Mouse (Mus musculus) stomach, embryonic 14.5 days (tissue): ENCODE results near the gene Ank2. TPM values are rescaled to one million over a fixed set of nuclear protein-coding genes. Genes with fewer than 3 reads are reported as not detected.
"Not testable (repeated sequence)": the region's sequence is repeated elsewhere in the genome, so short reads cannot be mapped to it uniquely, and the experiment has no call there.

Source experiments
- ATAC-seq: fragments of 200-750 bp; cut with Nextera tagmentation; 2 replicates; pipeline ENCODE4 v1.8.0; 2017; ENCODE audit warnings: low read depth, moderate TSS enrichment; ENCODE audit not compliant: insufficient number of reproducible peaks, insufficient read depth, low FRiP score
- H3K27ac ChIP-seq: fragments of 300-500 bp; sonication (generic); 2 replicates; pipeline ENCODE4 v1.5.1; 2014; ENCODE audit warnings: mild to moderate bottlenecking, low read length, moderate library complexity, mixed read lengths
- H3K27me3 ChIP-seq: fragments of 300-500 bp; sonication (generic); 2 replicates; pipeline ENCODE4 v1.6.1; 2014; ENCODE audit warnings: low read length, control low read depth, mixed read lengths; ENCODE audit not compliant: control insufficient read depth, insufficient read depth
- H3K36me3 ChIP-seq: fragments of 300-500 bp; sonication (generic); 2 replicates; pipeline ENCODE4 v1.6.1; 2014; ENCODE audit warnings: mild to moderate bottlenecking, control low read depth, low read length, moderate library complexity, mixed read lengths; ENCODE audit not compliant: control insufficient read depth, insufficient read depth
- H3K4me1 ChIP-seq: fragments of 300-500 bp; sonication (generic); 2 replicates; pipeline ENCODE4 v1.6.1; 2014; ENCODE audit warnings: low read length, control low read depth, mixed read lengths; ENCODE audit not compliant: control insufficient read depth, insufficient read depth
- H3K4me2 ChIP-seq: fragments of 300-500 bp; sonication (generic); replicated peaks from 2 replicates; pipeline ENCODE4 v1.6.1; 2014; ENCODE audit warnings: low read depth, low read length, control low read depth
- H3K4me3 ChIP-seq: fragments of 300-500 bp; sonication (generic); 2 replicates; pipeline ENCODE4 v1.5.1; 2014; ENCODE audit warnings: low read depth, low read length, control low read depth
- H3K9ac ChIP-seq: fragments of 300-500 bp; sonication (generic); replicated peaks from 2 replicates; pipeline ENCODE4 v1.6.1; 2014; ENCODE audit warnings: low read depth, mild to moderate bottlenecking, control low read depth, low read length, moderate library complexity, mixed read lengths
- H3K9me3 ChIP-seq: fragments of 300-500 bp; sonication (generic); 2 replicates; pipeline ENCODE4 v1.6.1; 2016; ENCODE audit warnings: low read depth, low read length, control low read depth; ENCODE audit not compliant: control insufficient read depth
- WGBS: fragments of 180-500 bp; shearing (Covaris S2); extraction: QIAGEN DNeasy Blood & Tissue Kit; methylation state at CpG from one replicate; pipeline ENCODE4 v1.1.7; 2014; 5-methylcytosine and 5-hydroxymethylcytosine counted together
- polyA plus RNA-seq: library from polyadenylated mRNA; unstranded; fragments of >200 nt; fragmentation: Nextera tagmentation; extraction: Ambion mirVana; gene quantifications from 2 replicates; pipeline ENCODE4 v1.2.1, GENCODE M21; 2014

The Ank2 gene
- polyA plus RNA-seq, 1 experiment from 2014 or later: 50.0 TPM

DNA sequence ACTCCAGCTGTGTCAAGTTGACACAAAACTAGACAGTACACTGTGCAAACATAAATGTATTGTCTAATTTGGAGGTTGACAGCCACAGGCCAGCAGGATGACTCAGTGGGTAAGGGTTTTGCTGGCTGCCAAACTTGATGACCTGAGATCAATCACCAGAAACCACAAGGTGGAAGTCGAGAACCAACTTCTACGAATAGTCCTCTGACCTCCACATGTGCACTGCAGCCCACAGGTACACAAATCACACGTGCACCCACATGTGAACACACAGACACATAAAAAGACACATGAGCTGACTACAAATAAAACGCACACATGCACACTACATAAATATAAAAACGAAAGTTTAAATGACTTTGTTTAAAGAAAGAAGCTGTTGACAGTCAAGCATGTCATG lies 177.5 kb downstream of the Ank2 start:
- no peak for ATAC-seq

DNA sequence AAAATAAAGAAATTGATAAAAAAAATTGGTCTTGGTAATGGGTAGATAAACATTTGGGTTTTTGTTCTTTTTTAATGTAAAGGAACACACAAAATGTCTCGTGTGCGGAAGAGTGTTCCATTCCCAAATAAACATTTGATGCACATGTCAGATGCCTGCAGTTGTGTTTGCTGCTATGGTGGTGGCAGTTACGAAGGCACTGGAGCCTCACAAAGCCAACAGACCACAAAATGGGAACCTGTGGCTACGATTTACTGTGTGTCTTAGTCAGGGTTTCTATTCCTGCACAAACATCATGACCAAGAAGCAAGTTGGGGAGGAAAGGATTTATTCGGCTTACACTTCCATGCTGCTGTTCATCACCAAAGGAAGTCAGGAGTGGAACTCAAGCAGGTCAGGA lies 178.1 kb downstream of the Ank2 start:
- H3K9me3 ChIP-seq, ATAC-seq, H3K4me1 ChIP-seq, H3K9ac ChIP-seq, H3K36me3 ChIP-seq, H3K27me3 ChIP-seq, H3K27ac ChIP-seq, H3K4me3 ChIP-seq, H3K4me2 ChIP-seq: not testable (repeated sequence)
- 78% methylated on average over 5 of the region's 5 CpGs for WGBS

More for the DNA sequence above, 177.5 kb downstream of the Ank2 start:
- no peak overlapping the region for H3K9ac ChIP-seq
- no peak overlapping the region for H3K27ac ChIP-seq
- no peak overlapping the region for H3K4me2 ChIP-seq
- no peak overlapping the region for H3K4me3 ChIP-seq
- no peaks in the 10 kb centered on the region for H3K9me3 ChIP-seq
- WGBS: 45% methylated on average over 5 of the region's 5 CpGs
- no peaks in the 10 kb centered on the region for H3K36me3 ChIP-seq
- H3K4me1 ChIP-seq: no peaks in the 10 kb centered on the region
- no peaks in the 10 kb centered on the region for H3K27me3 ChIP-seq

DNA sequence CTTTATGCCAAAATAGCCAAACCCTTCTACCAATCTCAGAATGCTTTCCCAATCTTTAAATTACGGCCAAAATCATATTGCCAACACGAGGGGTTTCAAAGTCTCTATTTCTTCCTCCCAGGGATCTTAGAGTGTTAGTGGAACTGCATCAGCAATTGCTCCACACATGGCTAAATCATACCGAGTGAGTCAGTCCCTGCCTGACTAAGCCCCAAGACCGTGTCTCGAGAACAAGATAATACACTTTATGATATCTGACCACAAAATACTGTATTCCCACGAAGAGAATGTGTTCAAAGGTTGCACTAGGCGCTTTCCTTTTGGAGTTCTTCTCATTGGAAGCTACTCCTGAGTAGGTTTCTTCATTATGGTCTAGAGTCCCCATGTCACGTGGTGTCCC lies 178.8 kb downstream of the Ank2 start:
- no peak overlapping the region for H3K9ac ChIP-seq
- no peaks in the 10 kb centered on the region for H3K4me1 ChIP-seq
- H3K4me3 ChIP-seq: no peak overlapping the region
- no peaks in the 10 kb centered on the region for H3K36me3 ChIP-seq
- no peaks in the 10 kb centered on the region for H3K9me3 ChIP-seq
- H3K27me3 ChIP-seq: no peaks in the 10 kb centered on the region
- ATAC-seq: no peak
- no peak overlapping the region for H3K27ac ChIP-seq
- 86% methylated on average over 8 of the region's 8 CpGs for WGBS
- H3K4me2 ChIP-seq: no peak overlapping the region

DNA sequence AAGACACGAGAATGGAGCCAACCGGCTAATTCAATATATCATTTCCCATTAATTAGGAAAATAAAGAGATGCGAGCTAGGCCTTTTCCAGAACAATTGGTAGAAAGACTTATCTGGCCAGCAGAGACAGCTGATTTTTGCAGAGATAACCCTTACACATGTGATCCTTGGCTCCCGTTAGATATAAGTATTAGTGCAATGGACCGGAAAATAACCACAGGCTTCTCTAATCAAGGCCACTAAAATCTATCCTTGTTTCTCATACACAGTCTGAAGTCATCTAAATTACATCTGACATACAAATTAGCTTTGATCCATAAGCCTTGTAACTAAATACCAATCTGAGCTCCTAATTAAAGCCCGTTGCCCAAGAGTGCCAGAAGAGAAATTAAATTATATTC lies 181.5 kb downstream of the Ank2 start:
- ATAC-seq: no peak
- Histone ChIP-seq H3K27ac (no peak overlapping the region), H3K9me3 (no peaks in the 10 kb centered on the region), H3K4me3 (no peak overlapping the region), H3K36me3 (no peaks in the 10 kb centered on the region), H3K9ac (no peak overlapping the region), H3K4me2 (no peak overlapping the region), H3K4me1 (no peaks in the 10 kb centered on the region), H3K27me3 (no peaks in the 10 kb centered on the region)
- WGBS: 85% methylated on average over 6 of the region's 6 CpGs

DNA sequence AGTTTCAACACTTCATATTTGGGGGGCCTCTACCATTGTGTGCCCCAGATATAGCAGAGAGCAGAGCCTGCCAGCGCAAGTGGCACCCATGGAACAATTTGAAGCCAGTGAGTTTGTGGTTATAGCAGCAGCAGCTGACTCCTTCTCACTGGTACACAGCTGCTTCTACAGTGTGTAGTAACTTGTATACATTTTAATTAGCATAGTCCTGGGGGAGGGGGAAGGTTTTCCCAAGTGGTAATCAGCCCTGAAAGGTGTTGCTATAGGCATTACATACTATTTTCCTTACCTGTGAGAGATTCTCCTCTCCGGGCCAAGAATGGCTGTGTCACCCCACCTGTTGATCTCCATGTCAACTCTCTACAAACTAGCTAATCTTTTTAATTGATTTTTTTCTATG lies 182.4 kb downstream of the Ank2 start:
- Histone ChIP-seq H3K4me2 (no peak overlapping the region), H3K4me3 (no peak overlapping the region), H3K36me3 (no peaks in the 10 kb centered on the region), H3K9me3 (no peaks in the 10 kb centered on the region), H3K9ac (no peak overlapping the region), H3K4me1 (no peaks in the 10 kb centered on the region), H3K27me3 (no peaks in the 10 kb centered on the region), H3K27ac (no peak overlapping the region)
- ATAC-seq: no peak
- WGBS: 83% methylated on average over 2 of the region's 2 CpGs

DNA sequence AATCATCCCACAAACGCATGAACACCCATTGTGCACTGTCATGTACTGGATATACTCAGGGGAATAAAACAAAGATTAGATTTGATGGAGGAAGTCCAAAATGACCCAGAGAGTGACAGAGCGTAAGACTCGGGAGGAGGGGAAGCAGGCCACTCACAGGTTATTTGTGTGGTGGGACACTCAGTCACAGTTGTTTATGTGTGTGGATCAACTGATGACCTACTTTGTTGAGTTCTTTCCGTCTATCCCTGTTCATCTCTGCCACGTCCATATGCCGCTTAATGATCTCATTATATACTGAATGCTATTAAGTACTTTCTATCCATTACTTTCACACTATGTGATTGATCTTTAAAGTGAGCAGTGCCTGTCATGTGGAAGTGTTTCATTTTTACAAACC lies 187.6 kb downstream of the Ank2 start:
- H3K36me3 ChIP-seq: no peaks in the 10 kb centered on the region
- no peaks in the 10 kb centered on the region for H3K27me3 ChIP-seq
- no peak for ATAC-seq
- no peak overlapping the region for H3K4me3 ChIP-seq
- H3K4me2 ChIP-seq: no peak overlapping the region
- H3K9ac ChIP-seq: no peak overlapping the region
- no peak overlapping the region for H3K27ac ChIP-seq
- 73% methylated on average over 6 of the region's 6 CpGs for whole genome bisulfite sequencing
- no peaks in the 10 kb centered on the region for H3K9me3 ChIP-seq
- H3K4me1 ChIP-seq: no peaks in the 10 kb centered on the region

DNA sequence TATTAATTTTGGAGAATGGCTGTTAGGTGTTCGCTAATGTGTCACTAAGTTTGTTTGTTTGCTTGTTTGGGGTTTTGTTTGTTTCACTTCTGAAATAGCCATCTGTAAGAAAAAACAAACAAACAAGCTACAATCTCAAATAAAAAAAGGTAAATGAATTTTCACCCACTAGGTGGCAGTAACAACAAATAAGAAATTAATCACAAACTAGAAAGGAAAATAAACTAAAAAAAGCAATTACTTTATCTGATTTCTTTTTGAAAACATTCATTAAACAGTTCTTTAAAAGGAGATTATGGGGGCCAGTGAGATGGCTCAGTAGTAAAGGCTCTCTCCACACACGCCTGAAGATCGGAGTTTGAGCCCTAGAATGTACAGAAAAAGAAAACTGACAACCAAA lies 189.1 kb downstream of the Ank2 start:
- H3K4me3 ChIP-seq: no peak overlapping the region
- no peaks in the 10 kb centered on the region for H3K36me3 ChIP-seq
- H3K27ac ChIP-seq: no peak overlapping the region
- no peak for ATAC-seq
- no peaks in the 10 kb centered on the region for H3K9me3 ChIP-seq
- no peak overlapping the region for H3K9ac ChIP-seq
- no peak overlapping the region for H3K4me2 ChIP-seq
- H3K4me1 ChIP-seq: no peaks in the 10 kb centered on the region
- 81% methylated on average over 3 of the region's 3 CpGs for WGBS
- H3K27me3 ChIP-seq: no peaks in the 10 kb centered on the region

DNA sequence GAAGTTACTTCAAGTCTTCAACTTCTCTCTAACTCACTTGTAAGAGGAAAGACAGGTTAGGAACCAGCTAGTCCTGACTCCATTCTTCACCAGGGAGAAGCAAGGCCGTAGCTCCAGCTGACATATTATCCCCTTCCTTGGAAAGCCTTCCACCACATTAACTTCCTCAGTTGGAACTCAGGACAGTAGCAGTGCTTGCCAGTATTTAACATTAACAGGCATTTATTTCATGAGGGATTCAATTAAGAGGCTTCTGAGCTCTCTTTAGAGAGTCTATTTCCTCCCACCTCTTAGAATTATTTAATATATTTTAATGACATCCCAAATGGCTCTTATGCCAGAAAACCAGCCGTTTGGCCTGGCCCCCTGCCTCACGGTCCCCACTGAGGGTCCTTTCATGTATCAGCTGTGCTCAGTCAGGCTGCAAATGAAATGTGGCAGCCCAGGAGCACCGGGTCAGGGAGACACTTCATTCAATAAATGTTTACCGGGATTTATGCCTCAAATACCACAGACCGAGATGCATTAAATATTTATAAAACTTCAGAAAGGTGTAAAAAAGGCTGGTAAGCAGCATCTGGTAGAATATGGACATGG lies 195.1 kb downstream of the Ank2 start:
- H3K27ac ChIP-seq: no peak overlapping the region
- H3K27me3 ChIP-seq: no peaks in the 10 kb centered on the region
- H3K4me3 ChIP-seq: no peak overlapping the region
- no peaks in the 10 kb centered on the region for H3K9me3 ChIP-seq
- no peaks in the 10 kb centered on the region for H3K36me3 ChIP-seq
- no peak overlapping the region for H3K4me2 ChIP-seq
- no peak overlapping the region for H3K9ac ChIP-seq
- 42% methylated on average over 6 of the region's 6 CpGs for WGBS
- no peaks in the 10 kb centered on the region for H3K4me1 ChIP-seq
- no peak for ATAC-seq

DNA sequence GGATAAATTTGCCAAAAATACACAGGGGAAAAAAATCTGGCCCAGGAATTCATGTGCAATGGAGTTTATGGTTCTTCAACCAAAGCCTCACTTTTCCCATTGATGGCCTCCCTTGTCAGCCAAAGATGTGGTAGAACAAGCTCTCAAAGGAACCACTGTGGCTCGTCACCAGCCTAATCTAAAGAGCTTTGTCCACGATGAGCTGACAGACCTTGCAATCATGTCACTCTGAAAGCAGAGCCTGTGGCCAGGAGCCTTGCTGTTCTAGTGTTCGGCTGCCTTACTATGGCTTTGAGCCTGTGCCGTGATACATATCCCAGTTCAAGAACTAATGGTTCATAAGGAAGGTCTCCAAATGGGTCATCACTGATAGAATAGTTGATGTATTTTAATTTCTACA lies 196.1 kb downstream of the Ank2 start:
- no peak overlapping the region for H3K9ac ChIP-seq
- H3K4me2 ChIP-seq: no peak overlapping the region
- no peak overlapping the region for H3K27ac ChIP-seq
- no peaks in the 10 kb centered on the region for H3K9me3 ChIP-seq
- no peak for ATAC-seq
- H3K4me3 ChIP-seq: no peak overlapping the region
- WGBS: 86% methylated on average over 4 of the region's 4 CpGs
- no peaks in the 10 kb centered on the region for H3K4me1 ChIP-seq
- H3K27me3 ChIP-seq: no peaks in the 10 kb centered on the region
- no peaks in the 10 kb centered on the region for H3K36me3 ChIP-seq
